Mouse (Mus musculus) left cerebral cortex, adult 6 months (tissue): ENCODE results near the gene Pkp2. TPM values are rescaled to one million over a fixed set of nuclear protein-coding genes. Genes with fewer than 3 reads are reported as not detected.

Source experiments
- long read RNA-seq, 2 experiments: library from polyadenylated mRNA; unstranded; transcript quantifications; one replicate each; pipeline ENCODE4 v2.0.0; 2019 to 2020
- polyA plus RNA-seq: library from polyadenylated mRNA; unstranded; fragments of <200 nt; fragmentation: Nextera tagmentation; gene quantifications from 2 replicates; pipeline ENCODE4 v1.2.3, GENCODE M21; 2021

The Pkp2 gene
- polyA plus RNA-seq, result 1.6 and 1.7 TPM in 2 replicates
- long read RNA-seq, experiment 1, transcript Pkp2-201 (13 exons, 2,918 nt), result major isoform, 8 of 14 reads
- long read RNA-seq, experiment 1, partial matches to known transcripts, result 2 of 14 reads
- long read RNA-seq, experiment 1, other reads (novel, unspliced or antisense), result 4 of 14 reads
- long read RNA-seq, experiment 2, partial matches to known transcripts, result 0 of 2 reads
- long read RNA-seq, experiment 2, other reads (novel, unspliced or antisense), result 0 of 2 reads

GRCm38 (mm10) chr16:16213079-16213760 lies at the start of gene Pkp2:
Pkp2 (plus strand) TSS chr16:16213318.

GRCm38 (mm10) chr16:16302369-16303137 lies 89.4 kb downstream of the Pkp2 start, which contains the start of gene Yars2:
Yars2 (plus strand) TSS chr16:16302965.

Other genes with a start within 250 kb of the Pkp2 start
- 18.5 and 39.3 TPM in 2 replicates for gene Yars2, start 89.6 kb downstream of the Pkp2 start, polyA plus RNA-seq
- gene Dnm1l, start 145.6 kb downstream of the Pkp2 start, polyA plus RNA-seq, result 117 and 126 TPM in 2 replicates